Mouse (Mus musculus): Measurements from ENCODE around the gene Kif1a.

DNA sequence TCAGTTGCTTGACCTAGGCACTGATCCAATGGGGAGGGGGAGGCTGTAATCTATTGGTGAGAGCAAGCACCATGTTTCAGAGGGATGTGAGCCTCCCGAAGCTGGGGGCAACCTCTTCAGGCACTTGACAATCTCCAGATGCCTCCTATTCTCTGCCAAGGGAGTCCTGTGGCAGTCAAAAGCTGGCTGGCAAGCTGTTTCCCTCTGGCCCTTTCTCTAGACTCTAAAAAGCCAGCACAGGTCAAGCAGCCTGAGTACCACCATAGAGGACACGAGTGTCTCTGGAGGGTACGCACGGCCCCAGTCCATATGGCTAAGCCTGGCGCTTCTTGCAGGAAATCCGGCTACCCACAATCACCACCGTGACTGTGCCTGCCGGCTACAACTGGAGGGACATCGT, 42.4 kb upstream of the Kif1a start:
- TF ChIP-seq CTCF (IDR thresholded peaks at IDR 0.05) (no peak), EP300 (IDR thresholded peaks at IDR 0.05) (no peak)

Measured in lung, postnatal 0 days (tissue).